Mouse (Mus musculus) thymus, postnatal 10 days (tissue): ENCODE results near the gene Dusp8.

ENCODE experiments used
- DNase-seq, 2 experiments: peaks; one replicate each; pipeline ENCODE4 v3.0.0; 2021; ENCODE audit warnings: low spot score in 2 of 2

The Dusp8 gene

DNA sequence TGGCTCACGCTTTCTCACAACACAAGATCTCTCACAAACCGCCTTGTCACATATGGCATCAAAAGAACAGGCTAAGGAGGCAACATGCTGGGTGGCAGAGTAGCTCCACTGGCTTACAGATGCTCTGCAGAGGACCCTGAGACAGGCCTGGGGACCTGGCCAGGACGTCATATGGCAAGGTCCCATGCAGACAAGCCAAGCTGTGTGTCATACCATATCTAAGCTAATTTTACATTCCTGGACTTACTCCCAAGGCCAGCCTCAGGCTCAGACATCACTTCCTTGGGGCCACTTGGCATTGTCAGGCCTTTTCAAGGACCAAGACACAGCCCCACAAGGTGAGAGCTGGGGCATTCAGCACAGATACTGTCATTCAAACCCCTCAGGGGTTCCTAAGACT, 40.2 kb downstream of the Dusp8 start:
- DNase-seq: no peak

DNA sequence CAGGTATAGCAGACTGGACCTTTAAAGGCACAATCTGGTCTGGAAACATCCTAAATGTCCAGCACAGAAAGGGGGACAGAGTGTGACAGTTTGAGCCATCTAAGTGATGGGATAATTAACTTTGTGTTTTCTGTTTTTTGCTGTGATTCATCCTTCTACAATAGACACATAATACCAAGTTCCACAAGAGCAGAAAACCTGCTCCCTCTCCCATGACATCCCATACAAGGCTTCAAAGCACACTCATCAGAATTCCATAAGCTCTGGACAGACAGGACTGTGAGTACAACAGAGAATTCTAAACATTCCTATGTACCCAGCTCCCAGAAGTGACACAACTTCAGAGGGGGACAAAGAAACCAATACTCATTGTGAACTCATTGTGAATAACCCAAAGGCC, 45.1 kb downstream of the Dusp8 start:
- DNase-seq: no peak

DNA sequence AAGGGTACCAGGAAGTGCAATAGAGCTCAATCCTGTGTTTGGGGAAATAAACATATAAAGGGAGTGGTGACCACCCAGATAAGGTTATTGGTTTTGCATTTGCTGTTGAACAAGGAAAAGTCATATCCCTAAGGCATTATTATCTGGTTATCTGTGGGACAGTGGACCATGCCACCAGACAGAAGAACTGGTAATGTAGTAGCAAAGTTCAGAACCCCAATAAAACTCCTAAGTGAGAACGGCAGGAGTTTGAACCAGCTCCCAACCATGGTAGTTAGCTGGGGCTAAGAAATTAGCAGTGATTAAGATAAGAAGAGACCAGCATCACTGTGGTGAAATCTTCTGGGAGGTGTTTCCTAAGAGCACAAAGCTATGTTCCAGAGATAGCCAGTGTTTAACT, 49.7 kb downstream of the Dusp8 start:
- no peak for DNase-seq

DNA sequence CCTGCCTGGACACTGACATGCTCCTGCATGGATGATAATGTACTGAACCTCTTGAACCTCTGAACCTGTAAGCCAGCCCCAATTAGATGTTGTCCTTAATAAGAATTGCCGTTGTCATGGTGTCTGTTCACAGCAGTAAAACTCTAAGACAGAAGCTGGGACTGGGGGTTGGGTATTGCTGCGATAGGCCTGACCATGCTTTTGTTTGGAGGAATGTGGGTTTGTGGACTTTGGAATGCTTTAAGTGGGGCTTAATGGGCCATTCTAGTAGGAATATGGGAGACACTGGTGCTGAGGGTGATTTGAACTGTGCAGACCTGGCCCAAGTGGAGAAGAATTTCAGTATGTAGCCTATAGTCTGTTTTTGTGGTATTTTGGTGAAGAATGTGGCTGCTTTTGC, 50.3 kb downstream of the Dusp8 start:
- DNase-seq: no peak

- no peak for DNase-seq
Measured at GRCm38 (mm10) chr7:142040756-142041155, 54.9 kb downstream of the Dusp8 start.

- peak; percentile 11 to 62 for DNase-seq
Measured at GRCm38 (mm10) chr7:142037553-142038170, 58.0 kb downstream of the Dusp8 start.

- no peak for DNase-seq
Measured at GRCm38 (mm10) chr7:142035048-142035811, 60.4 kb downstream of the Dusp8 start.

DNA sequence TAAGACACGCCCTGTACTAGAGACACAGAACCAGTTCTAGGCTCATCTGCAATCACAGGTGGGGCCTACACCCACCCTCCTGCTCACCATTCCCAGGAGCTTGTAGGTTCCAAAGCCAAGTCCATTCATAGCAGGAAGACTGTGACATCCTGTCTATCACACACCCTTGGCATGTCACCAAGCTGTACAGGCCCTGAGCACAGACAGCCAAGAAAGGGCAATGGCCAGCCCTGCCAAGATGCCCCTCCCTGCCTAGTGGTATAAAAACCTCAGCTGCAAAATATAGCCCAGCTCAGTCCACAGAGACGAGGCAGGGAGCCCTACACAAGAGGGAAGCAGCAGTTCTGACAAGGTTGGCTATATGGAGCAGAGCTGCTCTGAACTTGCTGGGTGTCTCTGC, 61.4 kb downstream of the Dusp8 start:
- DNase-seq: no peak

DNA sequence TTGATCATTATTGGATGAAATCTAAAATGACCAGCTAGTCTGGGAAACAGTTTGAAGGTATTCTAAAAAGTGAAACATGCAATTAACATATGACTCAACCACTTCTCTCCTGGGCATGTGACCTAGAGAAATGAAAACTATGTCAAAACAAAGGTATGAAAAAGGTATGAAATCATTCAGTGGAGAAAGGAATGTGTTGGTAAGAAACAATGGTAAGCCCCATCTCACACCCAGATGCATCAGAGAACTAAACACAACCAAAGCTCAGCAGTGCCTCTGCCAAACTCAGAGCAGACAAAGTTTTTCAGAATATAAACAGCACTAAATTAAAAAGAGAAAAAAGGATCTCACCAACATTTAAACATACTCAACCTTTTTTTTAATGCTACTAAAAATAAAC, 65.6 kb downstream of the Dusp8 start:
- no peak for DNase-seq
